Mouse (Mus musculus) 416B (cell line): ENCODE data around the gene Cabp7.
"Not testable (repeated sequence)": the region's sequence is repeated elsewhere in the genome, so short reads cannot be mapped to it uniquely, and the experiment has no call there.

Experiments used
- DNase-seq: peaks from one replicate; pipeline ENCODE4 v3.0.0; 2011; ENCODE audit warnings: low read depth

The Cabp7 gene

GRCm38 (mm10) chr11:4747285-4747684 lies 707 bp upstream of the Cabp7 start:
- no peak for DNase-seq

DNA sequence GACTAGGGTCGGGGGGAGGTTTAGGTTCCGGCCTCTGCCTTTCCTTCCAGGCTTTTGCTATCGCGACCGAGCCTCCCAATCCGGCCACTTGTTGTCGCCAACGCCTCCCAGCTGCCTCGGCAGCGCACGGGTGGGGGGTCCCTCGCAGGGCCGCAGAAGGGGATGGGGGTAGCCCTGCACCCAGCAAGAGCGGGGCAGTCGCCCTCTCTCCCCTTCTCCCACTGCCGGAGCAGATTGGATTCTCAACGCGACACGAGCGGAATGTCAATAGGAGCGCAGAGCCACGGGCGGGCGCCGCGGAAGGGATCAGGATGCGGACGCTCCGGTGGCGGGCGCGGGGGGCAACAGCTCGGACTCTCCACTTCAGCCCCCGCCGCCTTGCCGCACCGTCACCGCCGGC lies 609 bp downstream of the Cabp7 start:
- no peak for DNase-seq

DNA sequence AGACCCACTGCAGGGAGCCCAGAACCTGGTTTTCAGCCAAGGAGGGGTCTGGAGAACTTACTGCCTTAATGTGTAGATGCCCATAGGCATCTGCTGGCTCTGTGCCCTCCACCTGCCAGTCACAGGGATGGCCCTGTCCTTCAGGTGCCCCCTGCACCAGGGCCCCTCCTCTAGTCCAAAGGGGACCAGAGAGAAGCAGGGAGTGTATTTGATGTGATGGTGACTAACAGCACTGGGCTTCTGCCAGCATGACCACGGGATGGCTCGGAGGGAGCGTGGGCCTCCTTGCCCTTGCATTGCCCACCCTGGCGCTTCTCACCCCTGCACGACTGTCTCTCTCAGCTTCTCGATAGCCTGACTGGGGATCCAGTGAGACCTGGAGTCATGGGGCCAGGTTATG lies 1.9 kb downstream of the Cabp7 start:
- no peak for DNase-seq

DNA sequence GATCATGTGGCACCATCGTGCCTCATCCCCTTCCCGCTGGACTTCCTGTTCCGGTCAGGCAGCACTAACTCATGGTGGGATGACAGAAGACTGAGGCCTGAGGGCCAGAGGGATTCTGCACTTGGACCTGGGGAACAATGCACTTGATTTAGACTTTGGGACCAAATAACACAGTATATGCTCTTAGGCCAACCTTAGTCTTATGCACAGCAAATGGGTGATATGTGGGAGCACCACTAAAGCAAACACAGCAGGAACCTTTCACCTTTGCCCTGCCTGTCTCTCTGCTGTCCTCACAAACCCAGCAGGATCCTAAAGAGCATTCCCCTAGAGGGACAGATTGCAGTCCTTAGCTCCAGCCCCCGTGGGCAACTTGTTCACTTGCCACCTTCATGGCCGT lies 5.8 kb downstream of the Cabp7 start:
- no peak for DNase-seq

DNA sequence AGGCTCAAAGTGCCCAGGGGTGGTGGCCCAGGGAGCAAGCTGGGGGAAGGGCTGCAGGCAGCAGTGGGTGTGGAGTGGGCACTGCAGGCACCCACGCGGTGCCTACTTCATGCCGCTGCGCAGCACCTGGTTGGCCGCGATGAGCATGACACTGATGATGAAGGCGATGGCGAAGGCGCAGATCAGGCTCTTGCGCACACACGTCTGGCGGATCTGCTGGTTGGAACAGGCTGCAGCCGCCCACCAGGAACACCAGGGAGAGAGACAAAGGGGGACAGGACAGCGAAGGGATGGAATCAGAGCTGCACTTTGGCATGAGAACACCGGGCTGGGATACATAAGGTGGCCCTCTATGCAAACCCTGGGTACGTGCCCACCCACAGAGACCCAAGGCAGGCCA lies 7.9 kb downstream of the Cabp7 start:
- no peak for DNase-seq

- no peak for DNase-seq
Observed at GRCm38 (mm10) chr11:4737682-4738081, 8.9 kb downstream of the Cabp7 start.

DNA sequence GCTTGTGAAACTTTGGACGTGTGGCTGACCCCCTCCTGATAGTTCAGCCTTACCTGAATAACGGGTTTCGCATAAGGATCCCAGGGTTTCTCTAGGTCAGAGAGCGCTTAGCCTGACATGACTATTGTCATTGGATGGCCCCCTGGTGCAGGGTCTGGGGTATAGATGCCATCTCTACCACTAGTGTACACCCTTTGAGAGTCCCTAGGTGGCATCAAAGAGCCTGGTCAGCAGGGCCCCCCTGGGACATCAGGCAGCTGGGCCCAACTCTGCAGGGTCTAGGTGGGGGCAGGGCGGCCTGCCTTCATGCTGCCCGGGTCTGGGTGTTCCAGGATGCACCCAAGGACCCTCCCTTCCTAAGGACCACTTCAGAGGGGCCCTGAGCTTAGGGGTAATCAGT lies 10.2 kb downstream of the Cabp7 start:
- DNase-seq = no peak

DNA sequence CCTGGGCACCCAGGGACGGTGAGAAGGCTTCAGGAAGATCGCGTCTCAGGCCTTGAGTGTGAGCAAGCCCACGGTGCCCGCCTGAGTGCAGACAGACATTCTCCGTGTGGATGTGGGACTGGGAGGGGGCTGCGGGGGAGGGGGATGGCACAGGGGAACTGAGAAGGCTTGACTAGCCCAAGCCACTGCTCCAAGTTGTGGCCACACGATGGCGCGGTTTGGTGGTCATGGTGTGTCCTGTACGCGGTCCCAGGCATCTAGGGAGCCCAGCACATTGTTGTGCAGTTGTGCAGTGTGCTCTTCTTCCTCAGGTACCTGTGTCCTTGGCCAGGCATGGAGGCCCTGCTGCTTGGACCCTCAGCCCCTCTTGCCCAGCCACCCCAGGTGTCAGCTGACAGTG lies 12.4 kb downstream of the Cabp7 start:
- no peak for DNase-seq

DNA sequence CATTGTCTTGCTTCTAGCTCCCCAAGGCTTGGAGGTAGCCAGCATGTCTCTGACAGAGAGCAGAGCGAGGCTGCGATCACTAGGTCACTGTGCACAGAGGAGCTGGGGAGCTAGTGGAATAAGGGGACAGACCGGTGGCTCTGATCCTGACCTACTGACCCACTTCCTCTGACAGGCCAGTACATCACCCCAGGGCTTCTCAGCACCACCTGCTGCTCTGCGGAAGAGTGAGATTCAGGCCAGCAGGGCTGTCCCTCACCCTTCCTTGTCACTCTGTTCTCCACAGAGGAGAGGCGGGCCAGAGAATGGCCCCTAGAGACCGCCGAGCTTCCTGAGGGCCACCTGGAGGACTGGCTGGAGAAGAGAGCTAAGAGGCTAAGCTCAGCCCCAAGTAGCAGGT lies 14.8 kb downstream of the Cabp7 start:
- no peak for DNase-seq

DNA sequence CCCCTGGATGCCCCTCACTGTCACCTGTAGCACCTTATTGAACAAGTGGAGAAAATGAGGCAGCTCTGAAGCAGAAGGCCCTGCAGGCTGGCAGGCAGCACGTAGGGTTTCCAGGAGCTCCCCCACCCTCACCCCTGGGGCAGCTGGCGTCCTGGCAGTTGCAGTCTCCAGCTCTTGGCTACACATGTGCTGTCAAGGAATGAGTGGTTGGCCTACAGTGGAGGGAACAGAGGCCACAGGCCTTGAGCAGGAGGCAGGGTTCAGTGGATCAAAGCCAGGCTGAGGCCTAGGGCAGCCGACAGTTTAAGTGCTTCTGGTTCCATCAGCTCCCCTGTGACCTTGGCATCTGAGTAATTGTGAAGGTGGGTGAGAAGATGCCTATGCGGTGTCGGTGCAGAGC lies 15.7 kb downstream of the Cabp7 start:
- DNase-seq = no peak

GRCm38 (mm10) chr11:4730096-4730495 lies 16.5 kb downstream of the Cabp7 start:
- DNase-seq = no peak

DNA sequence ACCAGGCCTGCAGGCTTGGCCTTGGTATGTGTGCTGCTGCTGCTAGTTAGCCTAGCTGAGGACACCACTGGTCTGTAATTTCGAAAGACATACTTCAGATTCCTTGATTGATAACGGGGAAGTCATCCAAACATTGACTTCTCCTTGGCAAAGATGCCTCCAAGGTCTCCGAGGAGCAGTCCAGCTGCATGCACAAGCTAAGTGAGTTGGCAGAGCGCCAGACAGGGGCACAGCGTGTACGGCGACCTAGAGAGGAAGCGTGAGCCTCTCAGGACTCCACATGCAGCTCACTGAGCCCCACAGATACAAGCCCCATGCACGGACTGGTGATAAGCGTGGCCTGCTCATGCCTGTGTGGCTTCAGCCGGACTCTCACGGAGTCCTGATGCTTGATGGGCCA lies 17.0 kb downstream of the Cabp7 start:
- peak; percentile 90 for DNase-seq

- DNase-seq = no peak
Observed at GRCm38 (mm10) chr11:4721728-4722127, 24.9 kb downstream of the Cabp7 start.

DNA sequence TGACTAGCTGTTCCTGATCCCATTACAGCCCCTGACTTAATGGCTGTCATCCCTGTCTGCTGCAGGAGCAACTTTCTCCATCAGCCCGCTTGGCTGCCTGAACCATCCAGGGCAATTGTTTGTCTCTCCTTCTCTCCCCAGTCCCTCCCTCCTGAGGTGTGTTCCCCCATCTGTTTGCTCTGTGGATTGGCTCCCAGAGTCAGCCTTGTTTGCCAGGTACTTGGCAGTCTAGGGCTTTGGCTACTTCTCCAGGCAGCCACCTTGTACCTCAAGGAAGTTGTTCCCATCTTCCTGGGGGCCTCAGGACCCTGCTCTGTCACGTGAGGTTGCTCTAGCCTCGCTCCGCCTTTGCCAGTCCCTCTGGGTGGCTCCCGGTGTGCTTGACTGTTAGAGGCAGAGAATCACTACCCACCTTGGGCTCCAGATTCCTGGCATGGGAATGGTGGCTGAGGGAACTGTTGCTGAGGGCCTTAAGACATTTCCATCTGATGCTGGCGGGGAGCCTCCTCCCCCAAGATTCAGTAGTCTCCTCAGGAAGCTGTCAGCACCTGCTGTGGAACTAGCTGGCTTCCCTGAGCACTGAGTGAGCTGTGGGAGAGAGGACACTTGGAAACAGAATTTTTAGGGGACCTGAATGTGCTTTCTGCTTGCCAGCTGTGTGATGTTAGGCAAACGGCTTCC lies 25.5 kb downstream of the Cabp7 start:
- DNase-seq = no peak

GRCm38 (mm10) chr11:4720393-4720792 lies 26.2 kb downstream of the Cabp7 start:
- DNase-seq = no peak

- DNase-seq = no peak
Observed at GRCm38 (mm10) chr11:4719961-4720360, 26.6 kb downstream of the Cabp7 start.

GRCm38 (mm10) chr11:4718548-4718947 lies 28.0 kb downstream of the Cabp7 start:
- DNase-seq = no peak

DNA sequence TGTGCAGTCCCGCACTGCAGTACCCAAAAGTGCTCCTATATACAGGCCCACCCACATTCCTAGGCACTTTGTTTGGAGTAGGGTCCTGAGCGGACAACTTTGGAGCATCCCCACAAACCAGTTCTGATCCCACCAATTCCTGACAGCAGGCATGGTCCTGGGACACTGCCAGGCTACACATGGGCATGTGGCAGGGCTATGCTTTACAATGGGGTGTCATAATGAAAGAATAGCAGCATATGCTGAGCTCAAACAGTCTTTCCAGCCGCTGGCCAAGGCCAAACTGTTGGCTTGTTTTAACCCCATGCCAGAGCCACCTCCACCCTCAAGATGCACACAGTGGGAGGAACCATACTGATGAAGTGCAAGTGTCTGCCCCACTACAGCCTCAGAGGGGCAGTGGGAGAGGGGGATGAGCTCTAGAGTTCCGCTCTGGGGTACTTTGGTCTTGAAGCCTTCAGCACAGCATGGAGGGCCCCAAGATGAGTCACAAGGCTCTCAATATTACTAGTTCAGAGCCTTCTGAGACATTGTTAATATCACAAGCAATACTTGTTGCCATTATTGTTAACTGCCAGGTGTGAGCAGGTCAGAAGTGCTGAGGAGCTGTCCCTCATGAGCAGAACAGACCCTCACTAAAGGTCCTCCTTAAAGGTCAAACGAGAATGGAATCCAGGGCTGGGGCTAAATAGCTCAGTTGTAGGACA lies 29.9 kb downstream of the Cabp7 start:
- no peak for DNase-seq

- no peak for DNase-seq
Observed at GRCm38 (mm10) chr11:4715596-4715995, 31.0 kb downstream of the Cabp7 start.

GRCm38 (mm10) chr11:4714727-4715126 lies 31.9 kb downstream of the Cabp7 start:
- DNase-seq = peak; percentile 71

GRCm38 (mm10) chr11:4712822-4713221 lies 33.8 kb downstream of the Cabp7 start:
- peak; percentile 42 for DNase-seq

DNA sequence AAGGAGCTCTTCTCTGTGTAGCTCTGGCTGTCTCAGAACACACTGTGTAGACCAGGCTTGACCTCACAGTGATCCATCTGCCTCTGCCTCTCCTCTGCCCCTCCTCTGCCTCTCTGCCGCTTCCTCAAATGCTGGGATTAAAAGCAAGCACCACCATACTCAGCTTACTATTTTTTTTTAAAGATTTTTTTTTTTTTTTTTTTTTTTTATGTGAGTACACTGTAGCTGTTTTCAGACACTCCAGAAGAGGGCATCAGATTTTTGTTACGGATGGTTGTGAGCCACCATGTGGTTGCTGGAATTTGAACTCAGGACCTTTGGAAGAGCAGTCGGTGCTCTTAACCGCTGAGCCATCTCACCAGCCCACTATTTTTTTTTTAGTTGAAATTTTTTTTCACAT lies 36.4 kb downstream of the Cabp7 start:
- not testable (repeated sequence) for DNase-seq

GRCm38 (mm10) chr11:4705178-4705577 lies 41.4 kb downstream of the Cabp7 start:
- DNase-seq = no peak
